Mouse (Mus musculus) lung, adult 10 weeks (tissue): ENCODE measurements around the gene Defb45. TPM values are rescaled to one million over a fixed set of nuclear protein-coding genes. Genes with fewer than 3 reads are reported as not detected.

Experiments used
- polyA plus RNA-seq: library from polyadenylated mRNA; stranded (reverse); fragments of 350-450 nt; fragmentation: Illumina TruSeq; extraction: RNeasy Lipid Tissue Mini Kit (QIAGEN cat#74804); gene quantifications from one replicate; pipeline ENCODE4 v1.2.3, GENCODE M21; 2014; ENCODE audit warnings: low read depth, low replicate concordance; ENCODE audit not compliant: insufficient read depth

The Defb45 gene
- not detected for polyA plus RNA-seq

GRCm38 (mm10) chr2:152599299-152599698 lies at the start of gene Defb45:
TSS of gene Defb45 (minus strand) at chr2:152599399.

GRCm38 (mm10) chr2:152626774-152627591 lies 27.8 kb upstream of the Defb45 start, which contains the start of gene Rem1:
TSS of gene Rem1 (plus strand) at chr2:152626951.

GRCm38 (mm10) chr2:152622953-152623352 lies 23.8 kb upstream of the Defb45 start, which contains the start of gene Defb25:
TSS of gene Defb25 (minus strand) at chr2:152623053.

GRCm38 (mm10) chr2:152604057-152604456 lies 4.9 kb upstream of the Defb45 start, which contains the start of gene Defb36:
TSS of gene Defb36 (plus strand) at chr2:152604327.

GRCm38 (mm10) chr2:152580107-152580506 lies 19.1 kb downstream of the Defb45 start, which contains the start of gene Defb19:
TSS of gene Defb19 (minus strand) at chr2:152580312.

GRCm38 (mm10) chr2:152572114-152572794 lies 26.9 kb downstream of the Defb45 start, which contains the start of gene Defb21:
TSS of gene Defb21 (plus strand) at chr2:152572744.

GRCm38 (mm10) chr2:152569038-152569437 lies 30.2 kb downstream of the Defb45 start, which contains the start of gene Gm17416:
TSS of gene Gm17416 (plus strand) at chr2:152569338.

Other genes with a start within 250 kb of the Defb45 start
- gene Nrsn2, start 222.8 kb downstream of the Defb45 start, polyA plus RNA-seq: not detected
- gene Sox12, start 201.3 kb downstream of the Defb45 start, polyA plus RNA-seq: 1.6 TPM
- gene Zcchc3, start 184.4 kb downstream of the Defb45 start, polyA plus RNA-seq: 3.9 TPM
- 11.0 TPM for gene 6820408C15Rik, start 183.8 kb downstream of the Defb45 start, polyA plus RNA-seq
- not detected for gene Defb23, start 134.8 kb downstream of the Defb45 start, polyA plus RNA-seq
- not detected for gene Defb20, start 122.3 kb downstream of the Defb45 start, polyA plus RNA-seq
- not detected for gene Defb22, start 109.3 kb downstream of the Defb45 start, polyA plus RNA-seq
- not detected for gene Defb26, start 87.7 kb downstream of the Defb45 start, polyA plus RNA-seq
- gene Defb28, start 81.1 kb downstream of the Defb45 start, polyA plus RNA-seq: not detected
- gene Defb29, start 59.3 kb downstream of the Defb45 start, polyA plus RNA-seq: not detected
- not detected for gene Gm17416, start 30.1 kb downstream of the Defb45 start, polyA plus RNA-seq
- not detected for gene Defb21, start 26.7 kb downstream of the Defb45 start, polyA plus RNA-seq
- gene Defb19, start 19.1 kb downstream of the Defb45 start, polyA plus RNA-seq: not detected
- gene Defb36, start 4.9 kb upstream of the Defb45 start, polyA plus RNA-seq: not detected
- 2.9 TPM for gene Defb25, start 23.7 kb upstream of the Defb45 start, polyA plus RNA-seq
- 10.7 TPM for gene Rem1, start 27.6 kb upstream of the Defb45 start, polyA plus RNA-seq
- gene H13, start 70.1 kb upstream of the Defb45 start, polyA plus RNA-seq: 64.5 TPM
- 6.4 TPM for gene Mcts2, start 87.6 kb upstream of the Defb45 start, polyA plus RNA-seq
- 241 TPM for gene Id1, start 136.9 kb upstream of the Defb45 start, polyA plus RNA-seq
- gene Cox4i2, start 154.8 kb upstream of the Defb45 start, polyA plus RNA-seq: 150 TPM
- 66.6 TPM for gene Bcl2l1, start 232.3 kb upstream of the Defb45 start, polyA plus RNA-seq
- 1.0 TPM for gene Tpx2, start 248.6 kb upstream of the Defb45 start, polyA plus RNA-seq